Mouse (Mus musculus): ENCODE results near the gene Cyfip1.

GRCm38 (mm10) chr7:55912118-55912517 is 70.6 kb downstream of the Cyfip1 start:
- TF ChIP-seq CTCF (IDR thresholded peaks at IDR 0.05) (no peak), POLR2A (IDR thresholded peaks at IDR 0.05; ENCODE audit: insufficient read depth, low read depth, low read length) (no peak), EP300 (IDR thresholded peaks at IDR 0.05; ENCODE audit: insufficient read depth, low read depth, low read length) (no peak)

Measured in heart, adult 2 months (tissue).